Mouse (Mus musculus): ENCODE data around the gene Foxb2.

GRCm38 (mm10) chr19:16841001-16841400, 32.6 kb downstream of the Foxb2 start:
- TF ChIP-seq CTCF (IDR thresholded peaks at IDR 0.05; ENCODE audit: borderline replicate concordance, extremely low read depth, insufficient read depth, insufficient read length) (no peak), POLR2A (IDR thresholded peaks at IDR 0.05; ENCODE audit: borderline replicate concordance, extremely low read depth, insufficient read depth, insufficient read length, poor library complexity, severe bottlenecking) (no peak)
